Mouse (Mus musculus) MEL (cell line): ENCODE data around the gene Nr3c2. TPM values are rescaled to one million over a fixed set of nuclear protein-coding genes. Genes with fewer than 3 reads are reported as not detected.

Experiments
- DNase-seq: peaks from one replicate; pipeline ENCODE4 v3.0.0; 2011; ENCODE audit warnings: low read depth, low spot score
- H3K27ac ChIP-seq: 2 replicates; pipeline ENCODE4 v1.5.1; 2012; ENCODE audit warnings: low read depth, mild to moderate bottlenecking, control low read depth, low read length, moderate library complexity; ENCODE audit not compliant: control insufficient read depth
- H3K27me3 ChIP-seq, 2 experiments: fragments of 150-350 bp in 1 of 2; sonication (generic) in 1 of 2; 2 replicates each; pipeline ENCODE4 v1.6.1; 2012; ENCODE audit warnings: low read length in 2 of 2, mild to moderate bottlenecking in 2 of 2, improper control_type of control experiment in 1 of 2, moderate library complexity in 1 of 2; ENCODE audit not compliant: insufficient read depth in 2 of 2, control insufficient read depth in 1 of 2
- H3K36me3 ChIP-seq, 2 experiments: 2 replicates each; pipeline ENCODE4 v1.6.1; 2012 to 2014; ENCODE audit warnings: low read length in 2 of 2, improper control_type of control experiment in 1 of 2, inconsistent platforms in 1 of 2, mild to moderate bottlenecking in 1 of 2; ENCODE audit not compliant: insufficient read depth in 2 of 2, control insufficient read depth in 1 of 2
- H3K4me1 ChIP-seq, 2 experiments: fragments of 150-350 bp in 1 of 2; sonication (generic) in 1 of 2; 2 replicates each; pipeline ENCODE4 v1.6.1; 2012; ENCODE audit warnings: low read length in 2 of 2, improper control_type of control experiment in 1 of 2, mild to moderate bottlenecking in 1 of 2; ENCODE audit not compliant: insufficient read depth in 2 of 2, control insufficient read depth in 1 of 2
- H3K4me3 ChIP-seq, 2 experiments: fragments of 150-350 bp in 1 of 2; sonication (generic) in 1 of 2; 2 replicates each; pipeline ENCODE4 v1.5.1; 2012; ENCODE audit warnings: low read depth in 2 of 2, low read length in 2 of 2, mild to moderate bottlenecking in 2 of 2, moderate library complexity in 2 of 2, control low read depth in 1 of 2, improper control_type of control experiment in 1 of 2; ENCODE audit not compliant: control insufficient read depth in 1 of 2, insufficient read depth in 1 of 2
- H3K79me2 ChIP-seq: 2 replicates; pipeline ENCODE4 v1.6.1; 2012; ENCODE audit warnings: mild to moderate bottlenecking, low read length, moderate library complexity; ENCODE audit not compliant: control insufficient read depth, poor library complexity, insufficient read depth
- H3K9ac ChIP-seq: 2 replicates; pipeline ENCODE4 v1.6.1; 2012; ENCODE audit warnings: low read depth, mild to moderate bottlenecking, control low read depth, low read length, moderate library complexity; ENCODE audit not compliant: control insufficient read depth, poor library complexity, severe bottlenecking
- H3K9me3 ChIP-seq: fragments of 150-350 bp; sonication (generic); replicated peaks from 2 replicates; pipeline ENCODE4 v1.6.1; 2012; ENCODE audit warnings: mild to moderate bottlenecking, low read length, improper control_type of control experiment, moderate library complexity; ENCODE audit not compliant: insufficient read depth
- BHLHE40 ChIP-seq: IDR thresholded peaks from 2 replicates; pipeline ENCODE4 v1.6.1; 2012; ENCODE audit warnings: low read depth, mild to moderate bottlenecking, inconsistent platforms, low read length, improper control_type of control experiment, borderline replicate concordance
- E2F4 ChIP-seq: IDR thresholded peaks from 2 replicates; pipeline ENCODE4 v1.6.1; 2011; ENCODE audit warnings: low read depth, low read length, improper control_type of control experiment, borderline replicate concordance
- ELF1 ChIP-seq: IDR thresholded peaks from 2 replicates; pipeline ENCODE4 v1.6.1; 2014; ENCODE audit warnings: low read depth, mild to moderate bottlenecking, inconsistent platforms, low read length, improper control_type of control experiment, moderate library complexity
- EP300 ChIP-seq, 2 experiments: IDR thresholded peaks; 2 replicates each; pipeline ENCODE4 v1.6.1; 2011; ENCODE audit warnings: improper control_type of control experiment in 2 of 2, low read length in 2 of 2, low read depth in 1 of 2, mild to moderate bottlenecking in 1 of 2
- ETS1 ChIP-seq: IDR thresholded peaks from 2 replicates; pipeline ENCODE4 v1.6.1; 2012; ENCODE audit warnings: low read depth, mild to moderate bottlenecking, inconsistent platforms, low read length, improper control_type of control experiment, moderate library complexity
- GATA1 ChIP-seq: IDR thresholded peaks from 2 replicates; pipeline ENCODE4 v1.6.1; 2011; ENCODE audit warnings: low read depth, low read length, improper control_type of control experiment
- HCFC1 ChIP-seq: IDR thresholded peaks from 2 replicates; pipeline ENCODE4 v1.6.1; 2012; ENCODE audit warnings: low read depth, mild to moderate bottlenecking, inconsistent platforms, low read length, improper control_type of control experiment, moderate library complexity
- JUND ChIP-seq: IDR thresholded peaks from 2 replicates; pipeline ENCODE4 v1.6.1; 2011; ENCODE audit warnings: low read depth, mild to moderate bottlenecking, improper control_type of control experiment, low read length
- MAFK ChIP-seq: IDR thresholded peaks from 2 replicates; pipeline ENCODE4 v1.6.1; 2011; ENCODE audit warnings: low read depth, mild to moderate bottlenecking, low read length, improper control_type of control experiment, borderline replicate concordance
- MAX ChIP-seq: IDR thresholded peaks from 2 replicates; pipeline ENCODE4 v1.6.1; 2011; ENCODE audit warnings: low read length, improper control_type of control experiment
- MAZ ChIP-seq: IDR thresholded peaks from 2 replicates; pipeline ENCODE4 v1.6.1; 2012; ENCODE audit warnings: low read depth, mild to moderate bottlenecking, inconsistent platforms, low read length, improper control_type of control experiment
- MYB ChIP-seq: IDR thresholded peaks from 2 replicates; pipeline ENCODE4 v1.6.1; 2011; ENCODE audit warnings: mild to moderate bottlenecking, low read depth, low read length, improper control_type of control experiment
- MYC ChIP-seq: IDR thresholded peaks from 2 replicates; pipeline ENCODE4 v1.6.1; 2011; ENCODE audit warnings: low read depth, mild to moderate bottlenecking, low read length, improper control_type of control experiment, moderate library complexity
- NELFE ChIP-seq: IDR thresholded peaks from 2 replicates; pipeline ENCODE4 v1.6.1; 2011; ENCODE audit warnings: low read depth, low read length, improper control_type of control experiment
- NRF1 ChIP-seq: IDR thresholded peaks from 2 replicates; pipeline ENCODE4 v1.6.1; 2014; ENCODE audit warnings: low read depth, mild to moderate bottlenecking, inconsistent platforms, low read length, improper control_type of control experiment, moderate library complexity; ENCODE audit not compliant: poor library complexity, insufficient read depth, severe bottlenecking
- POLR2AphosphoS2 ChIP-seq: IDR thresholded peaks from 2 replicates; pipeline ENCODE4 v1.6.1; 2011; ENCODE audit warnings: low read length, improper control_type of control experiment
- POLR2AphosphoS5 ChIP-seq: IDR thresholded peaks from 2 replicates; pipeline ENCODE4 v1.6.1; 2012; ENCODE audit warnings: low read depth, borderline replicate concordance, mild to moderate bottlenecking, inconsistent platforms, low read length, moderate library complexity, mixed read lengths
- SIN3A ChIP-seq: IDR thresholded peaks from 2 replicates; pipeline ENCODE4 v1.6.1; 2012; ENCODE audit warnings: low read length, improper control_type of control experiment, inconsistent platforms
- TAL1 ChIP-seq: IDR thresholded peaks from 2 replicates; pipeline ENCODE4 v1.6.1; 2012; ENCODE audit warnings: mild to moderate bottlenecking, inconsistent platforms, low read length, moderate library complexity, mixed read lengths
- TCF12 ChIP-seq: IDR thresholded peaks from 2 replicates; pipeline ENCODE4 v1.6.1; 2014; ENCODE audit warnings: low read depth, mild to moderate bottlenecking, inconsistent platforms, low read length, improper control_type of control experiment, moderate library complexity
- UBTF ChIP-seq: IDR thresholded peaks from 2 replicates; pipeline ENCODE4 v1.6.1; 2012; ENCODE audit warnings: low read depth, mild to moderate bottlenecking, inconsistent platforms, low read length, improper control_type of control experiment, moderate library complexity, borderline replicate concordance; ENCODE audit not compliant: insufficient read depth
- ZMIZ1 ChIP-seq: IDR thresholded peaks from 2 replicates; pipeline ENCODE4 v1.6.1; 2012; ENCODE audit warnings: low read depth, mild to moderate bottlenecking, inconsistent platforms, low read length, improper control_type of control experiment, moderate library complexity
- polyA plus RNA-seq, 2 experiments: library from polyadenylated mRNA; stranded (reverse) in 1 of 2; unstranded in 1 of 2; fragments of >175 nt in 1 of 2; fragments of >200 nt in 1 of 2; gene quantifications; 2 replicates each; pipeline versions ENCODE4 v1.2.1 to v1.2.4; 2012; ENCODE audit warnings: low replicate concordance in 2 of 2, low read depth in 1 of 2; ENCODE audit not compliant: insufficient read length in 2 of 2, insufficient read depth in 1 of 2, missing spikeins in 1 of 2
- total RNA-seq: library from RNA; depleted of rRNA; stranded (reverse); fragments of 300-350 nt; gene quantifications from 2 replicates; pipeline ENCODE4 v1.2.3, GENCODE M21; 2012

Gene Nr3c2
- total and polyA plus RNA-seq, 3 experiments = 1.0 to 1.5 TPM; not detected in 1

DNA sequence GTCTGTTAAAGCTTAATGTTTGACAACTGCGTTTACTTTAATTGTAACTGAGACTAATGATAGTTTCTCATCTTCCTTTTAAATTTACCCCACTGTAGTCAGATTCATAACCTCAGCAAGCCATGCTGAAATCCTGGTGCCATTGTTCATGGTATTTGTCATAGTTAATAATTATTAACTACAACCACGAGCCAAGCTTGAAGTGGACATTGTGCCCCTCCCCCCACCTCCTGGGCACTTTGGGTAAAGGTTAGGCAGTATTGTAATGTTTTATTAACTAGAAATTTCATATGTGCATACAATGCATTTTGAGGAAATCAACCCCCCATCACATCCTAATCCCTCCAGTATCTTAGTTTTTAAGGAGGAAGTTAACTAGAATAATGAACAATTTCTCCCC, 201.1 kb downstream of the Nr3c2 start:
- no peak overlapping the region for H3K9ac ChIP-seq
- TF ChIP-seq UBTF (no peak), BHLHE40 (no peak), MAZ (no peak), E2F4 (no peak), MAFK (no peak), MYC (no peak), HCFC1 (no peak), MAX (no peak), SIN3A (no peak), ETS1 (no peak), TAL1 (no peak), ZMIZ1 (no peak), MYB (no peak), EP300 (IDR thresholded peaks at IDR 0.05; ENCODE audit: low read depth in 1 of 2, low read length in 2 of 2) (no peak), GATA1 (no peak), NELFE (no peak), POLR2AphosphoS5 (no peak)
- no peaks in the 10 kb centered on the region for H3K27me3 ChIP-seq
- H3K79me2 ChIP-seq = no peaks in the 10 kb centered on the region
- H3K4me1 ChIP-seq = no peaks in the 10 kb centered on the region
- peaks cover 0 to 5% of the 10 kb centered on the region in 2 experiments; a peak in 1 of 4 replicates for H3K36me3 ChIP-seq
- H3K4me3 ChIP-seq = no peak overlapping the region
- H3K9me3 ChIP-seq = no peaks in the 10 kb centered on the region
- no peak overlapping the region for H3K27ac ChIP-seq
- DNase-seq = no peak

DNA sequence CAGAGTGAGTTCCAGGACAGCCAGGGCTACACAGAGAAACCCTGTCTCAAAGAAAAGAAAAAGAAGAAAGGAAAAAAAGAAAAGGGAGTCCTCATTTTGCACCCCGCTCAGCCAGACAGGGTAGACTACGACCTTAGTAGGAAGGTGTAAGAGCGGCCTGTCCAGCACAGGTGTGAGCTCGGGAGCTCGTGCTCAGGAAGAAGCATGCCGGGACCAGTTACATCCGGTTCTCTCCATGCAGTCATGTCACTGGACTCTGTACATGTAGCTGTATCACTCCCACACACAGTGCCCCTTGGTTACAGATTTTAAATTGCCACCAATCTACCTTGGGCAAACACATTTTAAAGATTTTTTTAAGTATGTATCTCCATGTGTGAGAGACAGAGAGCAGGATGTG, 203.6 kb downstream of the Nr3c2 start:
- Histone ChIP-seq H3K9me3 (no peaks in the 10 kb centered on the region), H3K79me2 (no peaks in the 10 kb centered on the region)
- TF ChIP-seq ELF1 (no peak), TCF12 (no peak), POLR2AphosphoS2 (no peak), MYC (no peak), MAFK (no peak), NRF1 (no peak), JUND (no peak)
- TF ChIP-seq, all 39 proteins: peak for 0
- no peak overlapping the region for H3K9ac ChIP-seq
- DNase-seq = no peak
- H3K27me3 ChIP-seq = no peaks in the 10 kb centered on the region
- H3K27ac ChIP-seq = no peak overlapping the region
- no peak overlapping the region for H3K4me3 ChIP-seq
- peaks cover 0 to 5% of the 10 kb centered on the region in 2 experiments; a peak in 1 of 4 replicates for H3K36me3 ChIP-seq
- H3K4me1 ChIP-seq = no peaks in the 10 kb centered on the region
